19 mouse cellular contexts compared by ENCODE assay signal in genomic region chr2:158738591-158738990, GRCm38 (mm10). TPM values are rescaled to one million over a fixed set of nuclear protein-coding genes. Genes with fewer than 3 reads are reported as not detected.
DNase-seq lines count a peak whose midpoint lies in the region; ATAC-seq and TF ChIP-seq lines count a peak whose summit lies in the region.
"Had no signal": no experiment of that assay in that cellular context is flagged by ENCODE, and none has a peak within 500 bp of the region (broad histone marks: within the 10 kb centered on the region; RNA-seq: fewer than 3 reads in every experiment).

No protein-coding gene starts in this region.

- no peak overlapping the region for H3K9ac ChIP-seq in forebrain, postnatal 0 days
- no peak overlapping the region for H3K9ac ChIP-seq in forebrain, embryonic 16.5 days (replicated peaks; ENCODE audit: low read depth, low read length)
- no peak overlapping the region for H3K9ac ChIP-seq in neural tube, embryonic 13.5 days
- H3K9ac ChIP-seq in midbrain, embryonic 14.5 days (replicated peaks; ENCODE audit: low read length): no peak overlapping the region
- H3K9ac ChIP-seq: heart, embryonic 15.5 days; liver, postnatal 0 days had no signal

- H3K4me1 ChIP-seq in forebrain, postnatal 0 days (ENCODE audit: insufficient read depth): 0 out of 2 replicates have a peak, but pooled peaks cover 4% of the 10 kb centered on the region
- peaks cover 8% of the 10 kb centered on the region for H3K4me1 ChIP-seq in forebrain, embryonic 16.5 days (replicated peaks; ENCODE audit: control insufficient read depth, insufficient read depth, low read length)
- peaks cover 24% of the 10 kb centered on the region for H3K4me1 ChIP-seq in neural tube, embryonic 13.5 days (replicated peaks)
- peaks cover 8% of the 10 kb centered on the region; the same call in 1 of the 2 replicates for H3K4me1 ChIP-seq in midbrain, embryonic 14.5 days (ENCODE audit: control insufficient read depth, insufficient read depth, low read length)
- H3K4me1 ChIP-seq: limb, embryonic 10.5 days had no signal

- TF ChIP-seq CTCF in forebrain, postnatal 0 days (IDR thresholded peaks at IDR 0.05; ENCODE audit: low read depth): no peak

- H3K27me3 ChIP-seq in forebrain, postnatal 0 days (ENCODE audit: insufficient read depth, low read length): no peaks in the 10 kb centered on the region
- no peaks in the 10 kb centered on the region for H3K27me3 ChIP-seq in forebrain, embryonic 16.5 days (replicated peaks; ENCODE audit: control insufficient read depth, insufficient read depth, low read length)
- no peaks in the 10 kb centered on the region for H3K27me3 ChIP-seq in neural tube, embryonic 13.5 days
- H3K27me3 ChIP-seq in midbrain, embryonic 14.5 days (ENCODE audit: control insufficient read depth, insufficient read depth, low read length): no peaks in the 10 kb centered on the region
- H3K27me3 ChIP-seq: heart, embryonic 15.5 days had no signal

- H3K9me3 ChIP-seq in forebrain, postnatal 0 days (ENCODE audit: low read length): no peaks in the 10 kb centered on the region
- no peaks in the 10 kb centered on the region for H3K9me3 ChIP-seq in forebrain, embryonic 16.5 days (ENCODE audit: control insufficient read depth, low read length)
- H3K9me3 ChIP-seq in neural tube, embryonic 13.5 days: no peaks in the 10 kb centered on the region; the same call in 1 of the 2 replicates
- no peaks in the 10 kb centered on the region for H3K9me3 ChIP-seq in midbrain, embryonic 14.5 days (ENCODE audit: control insufficient read depth, low read length)
- H3K9me3 ChIP-seq: heart, embryonic 15.5 days; limb, embryonic 10.5 days had no signal

- ATAC-seq in forebrain, postnatal 0 days: 0 out of 2 replicates have a peak, but pooled peaks have one; percentile 10
- ATAC-seq in forebrain, embryonic 16.5 days: no peak
- ATAC-seq in neural tube, embryonic 13.5 days (ENCODE audit: low read depth): no peak
- peak; percentile 53; the same call in 1 of the 2 replicates for ATAC-seq in midbrain, embryonic 14.5 days (ENCODE audit: low FRiP score, low TSS enrichment)
- no peak for ATAC-seq in megakaryocyte-erythroid progenitor cell, adult 5-6 weeks (replicated peaks; ENCODE audit: low FRiP score, low TSS enrichment, poor library complexity, severe bottlenecking)
- ATAC-seq: liver, postnatal 0 days had no signal

- no peak for DNase-seq in forebrain, postnatal 0 days
- no peak for DNase-seq in neural tube, embryonic 10.5 days (ENCODE audit: extremely low spot score, low spot score)
- peak; percentile 68 for DNase-seq in midbrain, embryonic 14.5 days
- DNase-seq in kidney, adult 9 months: no peak
- DNase-seq: adrenal gland, postnatal 25 days; cerebellum, adult 11-12 months; cerebellum, postnatal 14 days; gastrocnemius, postnatal 25 days; kidney, adult 11 months; kidney, postnatal 10 days; liver, postnatal 0 days; lung, postnatal 14 days; thymus, postnatal 36 days had no signal

- H3K27ac ChIP-seq in forebrain, postnatal 0 days (ENCODE audit: low read depth, low read length): no peak overlapping the region
- no peak overlapping the region for H3K27ac ChIP-seq in forebrain, embryonic 16.5 days (ENCODE audit: low read length)
- no peak overlapping the region for H3K27ac ChIP-seq in neural tube, embryonic 13.5 days (replicated peaks)
- 0 out of 2 replicates have a peak overlapping the region, but pooled peaks have one; percentile 26 for H3K27ac ChIP-seq in midbrain, embryonic 14.5 days (replicated peaks; ENCODE audit: low read depth, low read length)
- H3K27ac ChIP-seq: heart, embryonic 15.5 days; limb, embryonic 10.5 days had no signal

- H3K4me2 ChIP-seq in forebrain, postnatal 0 days (ENCODE audit: low read depth): no peak overlapping the region
- no peak overlapping the region for H3K4me2 ChIP-seq in forebrain, embryonic 16.5 days (ENCODE audit: low read length)
- H3K4me2 ChIP-seq in neural tube, embryonic 13.5 days: peak overlapping the region; percentile 11; the same call in 1 of the 2 replicates
- no peak overlapping the region for H3K4me2 ChIP-seq in midbrain, embryonic 14.5 days (ENCODE audit: low read length)
- H3K4me2 ChIP-seq: heart, embryonic 15.5 days had no signal

- WGBS in forebrain, postnatal 0 days: 62% methylated on average over 11 of the region's 11 CpGs
- WGBS in forebrain, embryonic 16.5 days: 70% methylated on average over 11 of the region's 11 CpGs
- WGBS in neural tube, embryonic 13.5 days: 51% methylated on average over 11 of the region's 11 CpGs
- 17% methylated on average over 11 of the region's 11 CpGs for WGBS in midbrain, embryonic 14.5 days

- H3K4me3 ChIP-seq in forebrain, postnatal 0 days (ENCODE audit: low read depth, low read length): no peak overlapping the region
- no peak overlapping the region for H3K4me3 ChIP-seq in forebrain, embryonic 16.5 days (replicated peaks; ENCODE audit: low read length)
- no peak overlapping the region for H3K4me3 ChIP-seq in neural tube, embryonic 13.5 days
- H3K4me3 ChIP-seq in midbrain, embryonic 14.5 days (replicated peaks; ENCODE audit: low read depth, low read length): no peak overlapping the region
- H3K4me3 ChIP-seq: heart, embryonic 15.5 days; limb, embryonic 10.5 days; myocyte had no signal

- H3K36me3 ChIP-seq in forebrain, postnatal 0 days (ENCODE audit: insufficient read depth): peaks cover 12% of the 10 kb centered on the region; the same call in 1 of the 2 replicates
- no peaks in the 10 kb centered on the region for H3K36me3 ChIP-seq in forebrain, embryonic 16.5 days (ENCODE audit: control insufficient read depth, insufficient read depth)
- no peaks in the 10 kb centered on the region for H3K36me3 ChIP-seq in neural tube, embryonic 13.5 days
- H3K36me3 ChIP-seq in midbrain, embryonic 14.5 days (ENCODE audit: control insufficient read depth, insufficient read depth, low read length): no peaks in the 10 kb centered on the region
- H3K36me3 ChIP-seq: heart, embryonic 15.5 days had no signal

RNA-seq across cellular contexts. Expression of gene Fam83d, which starts 29.3 kb away (rescaled TPM):
- 5.8 and 6.3 TPM in 2 replicates for total RNA-seq in forebrain, postnatal 0 days (2014; rRNA removed)
- 5.4 and 5.7 TPM in 2 replicates for polyA plus RNA-seq in forebrain, postnatal 0 days (2015; fragmentation: Nextera tagmentation; extraction: Ambion mirVana)
- 18.5 and 20.6 TPM in 2 replicates for polyA plus RNA-seq in forebrain, embryonic 16.5 days (2015; fragmentation: Nextera tagmentation; extraction: Ambion mirVana)
- polyA plus RNA-seq in neural tube, embryonic 13.5 days (2015; fragmentation: Nextera tagmentation; extraction: Ambion mirVana): 9.4 and 11.0 TPM in 2 replicates
- 5.8 and 11.7 TPM in 2 replicates for polyA plus RNA-seq in midbrain, embryonic 14.5 days (2014; fragmentation: Nextera tagmentation; extraction: Ambion mirVana)
- 6.2 and 9.7 TPM in 2 replicates for total RNA-seq in megakaryocyte-erythroid progenitor cell, adult 5-6 weeks (2014; fragmentation: Nextera tagmentation)
- 3.9 and 7.5 TPM in 2 replicates for total RNA-seq in megakaryocyte-erythroid progenitor cell, adult 5-6 weeks (2017)

RNA-seq across cellular contexts. Expression of gene Dhx35, which starts 56.0 kb away (rescaled TPM):
- 26.2 and 29.2 TPM in 2 replicates for total RNA-seq in forebrain, postnatal 0 days (2014; rRNA removed)
- polyA plus RNA-seq in forebrain, postnatal 0 days (2015; fragmentation: Nextera tagmentation; extraction: Ambion mirVana): 9.9 and 11.8 TPM in 2 replicates
- polyA plus RNA-seq in forebrain, embryonic 16.5 days (2015; fragmentation: Nextera tagmentation; extraction: Ambion mirVana): 16.5 and 17.7 TPM in 2 replicates
- polyA plus RNA-seq in neural tube, embryonic 13.5 days (2015; fragmentation: Nextera tagmentation; extraction: Ambion mirVana): 13.1 and 13.4 TPM in 2 replicates
- 15.0 and 15.5 TPM in 2 replicates for polyA plus RNA-seq in midbrain, embryonic 14.5 days (2014; fragmentation: Nextera tagmentation; extraction: Ambion mirVana)
- total RNA-seq in megakaryocyte-erythroid progenitor cell, adult 5-6 weeks (2014; fragmentation: Nextera tagmentation): 12.0 and 13.5 TPM in 2 replicates
- 8.7 and 10.1 TPM in 2 replicates for total RNA-seq in megakaryocyte-erythroid progenitor cell, adult 5-6 weeks (2017)

Comparison
In these comparisons a context has a peak if more than half of its experiments do, and no peak if none do; other contexts are left out.
1. ATAC-seq: peak in forebrain, postnatal 0 days (single experiment) and midbrain, embryonic 14.5 days (single experiment); none in forebrain, embryonic 16.5 days (single experiment), neural tube, embryonic 13.5 days (single experiment) and megakaryocyte-erythroid progenitor cell, adult 5-6 weeks (single experiment).